Mouse (Mus musculus): ENCODE data around the gene Cmtr1.

Gene Cmtr1

GRCm38 (mm10) chr17:29737849-29738804 lies 77.7 kb downstream of the Cmtr1 start:
- peak; percentile 79 to 87 for DNase-seq

- DNase-seq: no peak
Measured at GRCm38 (mm10) chr17:29747466-29747865, 87.1 kb downstream of the Cmtr1 start.

- DNase-seq: peak in 1 of 2 experiments; percentile 42
Measured at GRCm38 (mm10) chr17:29754510-29754909, 94.1 kb downstream of the Cmtr1 start.
